Mouse (Mus musculus): ENCODE data around the gene Gm9376.

Gm9376 gene

DNA sequence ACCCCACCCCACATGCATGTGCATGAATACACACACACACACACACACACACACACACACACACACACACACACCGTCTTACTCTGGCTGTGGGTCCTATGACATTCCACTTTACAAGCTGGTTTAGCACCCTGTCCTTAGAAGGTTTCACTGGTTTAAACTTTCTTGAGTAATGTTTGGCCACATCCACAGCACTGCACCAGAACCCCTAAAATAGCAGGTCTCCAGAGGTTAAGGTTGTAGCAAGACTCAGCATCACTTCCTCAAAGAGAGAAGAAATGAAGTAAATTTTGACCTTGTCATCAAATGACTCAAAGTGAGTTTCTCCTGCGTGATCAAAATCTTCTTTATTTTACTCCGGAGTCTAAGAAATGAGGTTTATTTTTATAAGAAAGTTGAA lies 15.5 kb downstream of the Gm9376 start:
- intact Hi-C loops (cut with DNase I): no loop called here

DNA sequence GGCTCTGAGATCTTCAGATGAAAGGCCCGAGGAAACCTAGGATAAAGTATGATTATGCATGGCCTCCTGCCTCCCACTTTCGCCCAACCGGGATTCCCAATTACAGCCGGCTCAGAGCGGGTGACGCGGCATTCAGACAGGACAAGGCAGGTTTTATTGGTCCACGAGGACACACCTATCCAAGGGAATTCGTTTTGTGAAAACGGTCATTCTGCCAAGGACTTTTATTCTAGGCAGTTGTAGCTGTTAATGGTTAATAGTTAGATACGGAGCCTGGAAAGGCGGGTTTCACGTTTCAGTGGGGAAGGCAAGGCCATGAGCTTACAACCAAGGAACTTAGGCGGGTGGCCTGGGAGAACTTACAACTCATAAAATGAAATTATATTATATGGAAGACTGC lies 16.2 kb downstream of the Gm9376 start:
- intact Hi-C loops (cut with DNase I): no loop called here

DNA sequence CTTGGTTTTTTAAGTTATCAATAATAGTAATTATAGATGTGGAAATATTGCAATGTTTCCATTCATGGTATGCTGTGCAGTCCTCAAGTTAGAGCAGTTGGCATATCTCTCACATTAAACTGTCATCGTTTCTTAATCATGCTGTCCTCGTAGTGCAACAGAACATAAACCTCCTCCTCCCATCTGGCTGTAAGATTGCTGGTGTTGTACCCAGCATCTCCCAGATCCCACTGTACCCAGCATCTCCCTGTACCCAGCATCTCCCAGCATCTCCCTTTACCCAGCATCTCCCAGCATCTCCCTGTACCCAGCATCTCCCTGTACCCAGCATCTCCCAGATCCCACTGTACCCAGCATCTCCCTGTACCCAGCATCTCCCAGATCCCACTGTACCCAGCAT lies 19.3 kb downstream of the Gm9376 start:
- intact Hi-C loops (cut with DNase I): no loop called here

DNA sequence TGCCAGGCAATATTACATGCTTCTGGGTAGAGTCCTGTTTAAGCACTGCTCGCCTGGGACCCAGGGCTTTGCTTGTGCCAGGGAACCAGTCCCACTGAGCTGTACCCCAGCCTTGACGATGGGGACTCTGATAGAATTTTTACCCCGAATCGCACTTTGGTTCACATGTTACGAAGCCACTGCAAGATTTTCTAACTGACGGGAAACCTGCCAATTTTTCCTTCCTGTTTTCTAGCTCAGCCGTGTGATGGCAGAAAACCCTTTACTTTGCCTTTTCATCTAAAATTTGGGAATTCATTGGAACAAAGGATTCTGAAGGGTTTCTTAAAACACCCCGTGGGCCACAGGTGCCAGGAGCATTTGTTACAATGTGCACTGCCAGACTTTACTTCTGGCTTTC lies 22.4 kb downstream of the Gm9376 start:
- intact Hi-C loops (cut with DNase I): no loop called here

DNA sequence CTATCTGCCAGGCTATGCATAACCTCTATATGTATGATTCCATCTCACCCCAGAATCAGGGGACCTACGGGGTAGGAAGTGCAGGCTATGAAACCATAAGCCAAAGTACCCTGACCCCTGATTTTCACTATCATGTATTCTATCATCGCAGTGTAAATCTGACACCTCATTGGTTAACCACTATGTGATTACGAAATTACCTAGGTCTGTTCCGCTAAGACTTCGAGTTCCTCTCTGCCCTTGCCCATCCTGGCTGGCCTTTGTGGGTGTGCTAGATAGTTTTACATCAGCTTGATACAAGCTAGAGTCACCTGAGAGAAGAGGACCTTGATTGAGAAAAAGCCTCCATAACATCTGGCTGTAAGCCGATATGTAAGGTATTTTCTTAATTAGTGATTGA lies 23.2 kb downstream of the Gm9376 start:
- intact Hi-C loops (cut with DNase I): no loop called here

DNA sequence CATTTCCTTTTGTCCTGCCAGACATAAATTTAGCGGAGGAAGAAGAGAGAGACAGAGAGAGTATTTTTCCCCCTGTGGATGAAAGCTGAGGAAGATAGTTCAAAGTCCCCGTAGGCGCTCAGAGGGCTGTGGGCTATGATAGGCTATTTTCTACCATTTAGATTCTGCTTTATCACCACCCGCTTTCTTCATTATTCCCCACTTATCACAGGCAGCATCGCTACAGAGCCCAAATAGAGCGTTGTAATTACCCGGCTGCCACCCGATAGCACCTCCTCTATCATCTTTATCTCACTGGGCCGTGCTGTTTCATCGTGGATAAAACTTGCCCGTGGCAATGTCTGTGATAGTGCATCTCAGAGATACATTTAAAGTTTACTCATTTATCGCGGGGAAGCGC lies 35.8 kb downstream of the Gm9376 start:
- intact Hi-C loops (cut with DNase I): no loop called here

DNA sequence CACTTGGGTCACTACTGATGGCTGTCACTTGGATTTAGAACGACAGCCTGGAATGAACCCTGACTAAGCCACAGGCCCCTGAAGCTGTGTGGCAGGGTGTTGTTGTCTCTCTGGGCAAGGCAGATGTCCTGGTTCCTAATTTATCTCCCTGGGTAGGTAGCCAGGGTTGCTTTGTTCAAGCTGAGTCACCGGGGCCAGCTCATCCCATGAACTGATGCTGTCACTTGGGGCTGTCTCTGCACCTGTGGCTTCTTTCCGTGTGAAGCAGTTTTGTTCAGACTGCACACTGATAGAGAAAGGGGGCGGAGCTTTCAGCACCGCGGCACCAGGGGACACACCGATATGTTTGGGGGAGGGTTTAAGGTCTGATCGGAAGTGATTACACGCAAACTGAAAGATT lies 37.8 kb downstream of the Gm9376 start:
- intact Hi-C loops (cut with DNase I): no loop called here

DNA sequence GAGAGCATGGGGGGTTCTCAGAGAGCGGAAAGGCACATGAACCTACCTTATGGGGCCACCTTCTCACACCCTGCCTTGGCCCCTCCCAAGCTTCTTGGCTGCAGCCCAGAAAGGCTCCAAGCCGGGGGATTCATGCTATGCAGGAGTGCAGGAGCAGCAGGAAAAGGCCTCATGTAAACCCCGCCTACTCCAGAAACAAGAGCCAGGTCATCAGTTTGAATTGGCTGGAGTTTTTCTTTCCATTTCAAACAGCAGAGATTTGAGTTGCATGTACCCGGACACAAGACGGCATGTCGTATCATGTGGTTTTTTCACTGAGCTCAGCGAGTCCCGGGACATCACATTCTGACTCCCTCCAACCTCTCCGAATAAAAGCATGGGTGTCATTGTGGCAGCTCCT lies 39.2 kb downstream of the Gm9376 start:
- intact Hi-C loops (cut with DNase I): no loop called here

DNA sequence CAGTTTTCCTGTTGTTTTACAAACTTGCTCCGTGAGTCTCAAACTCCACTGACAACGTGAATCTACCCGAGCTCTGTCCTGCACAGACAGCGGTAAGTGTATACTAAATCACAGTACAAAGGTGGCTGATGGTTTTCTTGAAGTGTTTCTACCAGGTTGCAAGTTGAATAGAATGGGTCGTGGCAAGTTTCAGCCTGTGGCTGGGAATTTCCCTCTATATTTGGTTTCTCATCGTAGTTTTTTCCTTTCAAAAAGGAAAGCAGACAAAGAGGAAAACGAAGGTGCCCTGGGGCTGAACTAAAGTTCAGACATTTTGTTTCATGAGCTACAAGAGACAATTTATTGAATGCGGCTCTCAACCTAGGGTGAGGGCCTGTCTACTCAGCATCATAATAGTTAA lies 40.3 kb downstream of the Gm9376 start:
- intact Hi-C loops (cut with DNase I): no loop called here

DNA sequence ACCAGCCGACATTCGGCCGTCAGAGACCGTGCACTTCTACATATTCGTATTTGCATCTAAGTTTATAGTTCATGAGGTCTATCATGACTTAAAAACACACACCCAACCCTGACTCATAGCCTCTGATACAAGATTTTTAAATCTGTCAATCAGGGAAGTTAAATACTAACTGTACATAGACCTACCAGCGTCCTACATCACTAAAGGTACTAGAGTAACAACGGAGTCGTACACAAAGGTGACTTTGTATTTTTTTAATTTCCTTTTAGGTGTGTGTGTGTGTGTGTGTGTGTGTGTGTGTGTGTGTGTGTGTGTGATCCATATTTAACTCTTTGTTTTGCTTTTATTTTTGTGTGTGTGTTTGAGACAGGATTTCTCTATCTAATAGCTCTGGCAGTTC lies 44.9 kb downstream of the Gm9376 start:
- intact Hi-C loops (cut with DNase I): no loop called here

DNA sequence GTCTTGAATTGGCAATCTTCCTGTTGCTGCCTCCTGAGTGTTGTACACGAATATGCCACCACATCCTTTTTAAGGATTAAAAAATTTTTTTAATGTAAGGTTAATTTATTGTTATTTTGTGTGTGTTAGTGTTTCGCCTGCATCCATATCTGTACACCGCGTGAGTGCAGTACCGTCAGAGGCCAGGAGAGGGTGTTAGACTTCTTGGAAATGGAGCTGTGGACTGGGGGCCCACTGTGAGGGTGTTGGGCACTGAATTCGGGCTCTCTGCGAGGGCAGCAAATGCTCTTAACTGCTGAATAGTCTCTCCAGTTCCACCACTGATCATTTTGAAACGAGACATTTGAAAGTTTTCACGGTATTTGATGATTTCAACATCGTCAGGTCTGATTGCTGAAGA lies 45.9 kb downstream of the Gm9376 start:
- intact Hi-C loops (cut with DNase I): no loop called here

DNA sequence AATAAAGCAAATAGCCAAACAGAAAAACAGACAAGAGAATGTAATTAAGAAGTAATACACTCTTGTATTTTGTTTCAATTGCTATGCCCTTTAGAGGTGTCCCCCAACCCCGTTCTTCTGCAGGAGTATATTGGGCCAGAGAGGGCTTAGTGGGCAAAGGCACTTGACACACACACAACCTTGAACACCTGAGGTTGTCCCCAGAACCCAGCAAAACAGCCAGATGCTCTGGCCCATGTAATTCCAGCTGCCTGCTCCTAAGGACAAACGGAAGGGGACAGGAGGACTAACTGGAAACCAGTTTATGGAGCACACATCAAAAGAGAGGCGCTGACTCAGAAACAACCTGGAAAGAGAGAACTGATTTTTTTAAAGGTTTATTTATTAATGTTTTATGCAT lies 47.2 kb downstream of the Gm9376 start:
- intact Hi-C loops (cut with DNase I): no loop called here

DNA sequence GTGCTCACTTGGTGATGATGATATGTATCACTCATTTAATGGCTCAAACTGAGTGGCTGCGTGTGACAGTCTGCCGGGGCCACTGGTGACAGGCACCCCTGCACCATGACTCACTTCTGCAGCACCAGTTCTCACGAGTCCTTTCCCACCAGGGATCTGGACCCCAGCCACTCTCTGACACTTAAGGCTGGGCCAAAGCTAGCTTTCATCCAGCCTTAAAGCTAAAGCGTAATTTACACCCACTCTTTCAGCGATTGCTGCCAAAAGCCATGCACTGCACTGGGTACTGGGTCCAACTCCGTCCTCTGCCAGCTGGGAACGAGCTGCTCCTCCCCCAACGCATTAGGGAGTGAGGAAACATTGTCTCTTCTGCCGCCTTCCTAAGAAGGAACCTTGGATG lies 50.5 kb downstream of the Gm9376 start:
- intact Hi-C loops (cut with DNase I): no loop called here

Small RNAs within 50 kb of the gene (microRNA-seq; reads per million reads assigned to microRNA genes)
- 0 reads per million in 2 experiments for gene Mir6241
